Mouse (Mus musculus) neural tube, embryonic 12.5 days (tissue): ENCODE results near the gene H2al1g. TPM values are rescaled to one million over a fixed set of nuclear protein-coding genes. Genes with fewer than 3 reads are reported as not detected.
"Not testable (repeated sequence)": the region's sequence is repeated elsewhere in the genome, so short reads cannot be mapped to it uniquely, and the experiment has no call there.

Experiments used
- ATAC-seq: fragments of 200-750 bp; cut with Nextera tagmentation; 2 replicates; pipeline ENCODE4 v1.8.0; 2017; ENCODE audit warnings: low read depth, mild to moderate bottlenecking, moderate TSS enrichment, moderate library complexity; ENCODE audit not compliant: low FRiP score
- H3K27ac ChIP-seq: fragments of 300-500 bp; sonication (generic); 2 replicates; pipeline ENCODE4 v1.5.1; 2016
- H3K27me3 ChIP-seq: fragments of 300-500 bp; sonication (generic); replicated peaks from 2 replicates; pipeline ENCODE4 v1.6.1; 2016; ENCODE audit warnings: mild to moderate bottlenecking
- H3K36me3 ChIP-seq: fragments of 300-500 bp; sonication (generic); 2 replicates; pipeline ENCODE4 v1.6.1; 2016; ENCODE audit warnings: mild to moderate bottlenecking
- H3K4me1 ChIP-seq: fragments of 300-500 bp; sonication (generic); 2 replicates; pipeline ENCODE4 v1.6.1; 2016
- H3K4me2 ChIP-seq: fragments of 300-500 bp; sonication (generic); replicated peaks from 2 replicates; pipeline ENCODE4 v1.6.1; 2016; ENCODE audit warnings: mild to moderate bottlenecking
- H3K4me3 ChIP-seq: fragments of 300-500 bp; sonication (generic); 2 replicates; pipeline ENCODE4 v1.5.1; 2016
- H3K9ac ChIP-seq: fragments of 300-500 bp; sonication (generic); 2 replicates; pipeline ENCODE4 v1.6.1; 2016; ENCODE audit warnings: mild to moderate bottlenecking
- H3K9me3 ChIP-seq: fragments of 300-500 bp; sonication (generic); 2 replicates; pipeline ENCODE4 v1.6.1; 2016; ENCODE audit warnings: mild to moderate bottlenecking
- WGBS: fragments of 180-500 bp; shearing (Covaris S2); methylation state at CpG from one replicate; pipeline ENCODE4 v1.1.7; 2016; 5-methylcytosine and 5-hydroxymethylcytosine counted together
- polyA plus RNA-seq: library from polyadenylated mRNA; unstranded; fragments of >200 nt; fragmentation: Nextera tagmentation; extraction: Ambion mirVana; gene quantifications from 2 replicates; pipeline ENCODE4 v1.2.1, GENCODE M21; 2016

Gene H2al1g
- polyA plus RNA-seq, result not detected in 2 replicates

DNA sequence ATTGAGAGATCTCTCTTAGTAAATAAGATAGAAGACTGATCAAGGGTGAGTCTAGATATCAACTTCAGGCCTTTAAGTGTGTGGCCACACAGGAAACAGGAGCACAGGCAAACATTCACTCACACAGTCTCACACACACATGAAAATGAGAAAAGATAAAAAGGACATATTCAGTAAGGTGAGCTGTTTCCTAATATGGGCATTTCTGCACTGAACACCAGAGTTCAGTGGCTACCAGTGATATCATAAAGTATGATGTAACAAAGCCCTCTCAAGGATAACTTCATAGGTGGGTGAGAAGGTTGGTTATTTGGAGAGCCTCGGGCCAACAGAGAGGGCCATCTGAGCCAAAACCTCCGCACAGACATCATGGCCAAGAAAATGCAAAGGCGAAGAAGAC lies at the start of gene H2al1g:
TSS of gene H2al1g (plus strand) at position 301 of the 400 bp plus-strand sequence.
- H3K4me3 ChIP-seq, H3K36me3 ChIP-seq: not testable (repeated sequence)
- WGBS, result no CpG with 5 or more reads among the region's 3 CpGs

DNA sequence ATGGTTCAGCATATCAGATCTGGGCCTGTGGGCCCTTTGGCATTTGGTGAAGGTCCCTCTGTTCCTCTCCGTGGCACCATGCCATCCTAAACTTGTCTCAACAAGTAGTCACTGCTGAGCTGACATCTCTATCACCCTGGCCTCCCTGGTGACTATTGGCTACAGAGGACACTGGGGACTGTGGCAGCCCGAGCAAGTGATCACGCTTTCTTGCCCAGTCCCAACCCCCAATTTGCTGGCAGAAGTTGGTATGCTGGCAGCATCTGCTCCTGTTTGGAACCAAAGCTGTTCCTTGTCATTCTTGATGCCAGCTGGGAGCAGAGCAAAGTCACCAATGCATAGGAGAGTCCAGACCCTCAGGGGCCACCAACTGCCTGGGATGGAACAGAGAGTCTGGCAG lies 49.0 kb upstream of the H2al1g start:
- Histone ChIP-seq H3K36me3 (no peaks in the 10 kb centered on the region), H3K4me2 (no peak overlapping the region), H3K9ac (no peak overlapping the region), H3K27me3 (no peaks in the 10 kb centered on the region), H3K4me1 (no peaks in the 10 kb centered on the region), H3K9me3 (no peaks in the 10 kb centered on the region), H3K27ac (no peak overlapping the region), H3K4me3 (no peak overlapping the region)
- WGBS, result 85% methylated on average over 3 of the region's 3 CpGs
- ATAC-seq, result no peak

More for the DNA sequence above, at the start of gene H2al1g:
- H3K9me3 ChIP-seq, H3K4me1 ChIP-seq, ATAC-seq, H3K27ac ChIP-seq, H3K4me2 ChIP-seq, H3K9ac ChIP-seq, H3K27me3 ChIP-seq: not testable (repeated sequence)

GRCm38 (mm10) chrX:11273190-11273589 lies 44.9 kb upstream of the H2al1g start:
- Histone ChIP-seq H3K9me3 (no peaks in the 10 kb centered on the region), H3K4me2 (no peak overlapping the region), H3K36me3 (no peaks in the 10 kb centered on the region), H3K4me1 (no peaks in the 10 kb centered on the region), H3K27me3 (no peaks in the 10 kb centered on the region), H3K27ac (no peak overlapping the region), H3K9ac (no peak overlapping the region), H3K4me3 (no peak overlapping the region)
- no peak for ATAC-seq
- WGBS, result 76% methylated on average over 3 of the region's 3 CpGs

DNA sequence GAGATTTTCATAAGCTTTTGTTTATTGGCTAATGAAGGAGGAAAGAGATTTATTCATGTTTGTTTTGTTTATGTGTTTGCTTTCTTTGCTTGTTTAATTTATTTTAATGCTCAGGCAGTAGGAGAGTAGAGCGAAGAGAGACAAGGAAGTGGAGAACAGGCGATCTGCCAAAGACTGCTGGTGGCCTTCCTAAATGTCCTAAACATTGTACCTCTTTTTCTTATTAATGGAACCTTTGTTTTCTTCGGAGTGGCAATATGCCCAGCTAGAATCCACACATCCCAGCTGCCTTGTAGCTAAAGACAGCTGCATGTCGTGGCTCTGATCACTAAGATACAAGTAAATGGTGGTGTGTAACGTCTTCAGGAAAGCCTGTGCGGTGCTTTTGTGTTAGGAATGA lies 41.0 kb upstream of the H2al1g start:
- no peaks in the 10 kb centered on the region for H3K27me3 ChIP-seq
- no peak overlapping the region for H3K4me2 ChIP-seq
- no peak overlapping the region for H3K4me3 ChIP-seq
- H3K9ac ChIP-seq, result no peak overlapping the region
- ATAC-seq, result no peak
- no peak overlapping the region for H3K27ac ChIP-seq
- 85% methylated on average over 6 of the region's 6 CpGs for WGBS
- no peaks in the 10 kb centered on the region for H3K9me3 ChIP-seq
- no peaks in the 10 kb centered on the region for H3K4me1 ChIP-seq
- H3K36me3 ChIP-seq, result no peaks in the 10 kb centered on the region

DNA sequence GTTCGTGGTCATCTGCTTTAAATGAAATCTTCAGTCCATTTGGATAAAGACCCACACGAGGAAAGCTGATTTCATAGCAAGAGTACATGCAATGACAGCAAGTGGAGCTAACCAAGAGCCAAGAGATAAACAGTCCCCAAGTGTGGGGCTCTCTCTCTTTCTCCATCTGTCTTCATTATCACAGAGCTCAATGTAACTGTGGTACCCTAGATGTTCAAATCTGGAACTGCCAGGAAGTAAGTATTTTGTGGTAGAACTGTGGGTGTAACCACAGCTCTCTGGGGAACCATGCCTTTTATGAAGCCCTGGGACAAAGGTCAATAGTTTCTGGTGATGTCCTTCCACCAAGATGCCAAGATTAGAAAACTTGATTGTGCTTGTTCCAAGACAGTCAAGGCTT lies 37.3 kb upstream of the H2al1g start:
- Histone ChIP-seq H3K4me2 (no peak overlapping the region), H3K9ac (no peak overlapping the region), H3K36me3 (no peaks in the 10 kb centered on the region), H3K27ac (no peak overlapping the region), H3K9me3 (no peaks in the 10 kb centered on the region), H3K4me3 (no peak overlapping the region), H3K4me1 (no peaks in the 10 kb centered on the region), H3K27me3 (no peaks in the 10 kb centered on the region)
- no peak for ATAC-seq
- 73% methylated on average over 2 of the region's 2 CpGs for WGBS

DNA sequence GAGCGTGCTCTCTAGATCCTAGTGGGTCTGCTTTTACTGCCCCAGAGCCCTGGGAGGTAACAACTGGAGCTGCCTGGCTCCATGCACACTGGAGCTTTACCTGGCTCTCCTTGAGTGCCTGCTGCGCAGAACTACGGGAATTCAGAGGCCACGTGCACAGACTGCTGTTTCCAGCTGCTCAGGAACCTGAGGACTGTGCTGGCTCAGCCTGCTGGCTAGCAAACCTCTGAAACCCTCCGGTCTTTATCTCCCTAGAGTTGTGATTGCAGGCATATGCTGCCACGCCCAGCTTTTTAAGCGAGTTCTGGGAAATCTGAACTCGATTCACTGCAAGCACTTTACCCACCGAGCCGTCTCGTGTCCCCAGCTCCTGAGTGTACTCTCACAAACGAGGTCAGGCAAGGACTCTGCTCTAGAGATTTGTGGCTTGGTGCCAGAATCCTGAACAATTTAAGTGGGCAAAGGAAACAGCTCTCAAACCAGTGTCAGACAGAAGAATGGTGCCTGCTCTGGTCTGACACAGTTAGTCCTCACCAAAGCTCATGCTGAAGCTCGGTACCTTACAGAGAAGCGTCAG lies 29.7 kb upstream of the H2al1g start:
- H3K4me1 ChIP-seq, result no peaks in the 10 kb centered on the region
- 83% methylated on average over 14 of the region's 14 CpGs for WGBS
- H3K4me3 ChIP-seq, result no peak overlapping the region
- no peak overlapping the region for H3K9ac ChIP-seq
- H3K36me3 ChIP-seq, result no peaks in the 10 kb centered on the region
- no peak overlapping the region for H3K4me2 ChIP-seq
- no peaks in the 10 kb centered on the region for H3K27me3 ChIP-seq
- no peaks in the 10 kb centered on the region for H3K9me3 ChIP-seq
- ATAC-seq, result no peak
- H3K27ac ChIP-seq, result no peak overlapping the region

DNA sequence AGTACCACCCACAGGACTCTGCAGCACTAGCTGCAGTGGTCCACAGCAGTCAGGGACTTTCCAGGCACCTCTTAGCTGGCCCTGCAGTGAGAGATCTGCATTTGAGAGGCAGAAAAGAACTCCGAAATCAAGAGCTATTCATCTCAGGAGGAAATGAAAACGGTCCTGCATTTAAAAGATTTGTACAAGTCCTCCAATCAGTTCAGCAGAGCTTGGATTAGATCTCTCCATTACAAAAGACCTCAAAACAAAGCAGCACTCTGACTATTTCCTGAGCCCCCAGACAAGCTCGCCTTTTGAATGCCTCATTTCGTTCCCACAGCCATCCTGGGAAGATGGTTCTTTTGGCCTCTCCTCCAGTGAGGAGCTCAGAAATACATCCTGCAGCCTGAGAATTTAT lies 28.8 kb upstream of the H2al1g start:
- Histone ChIP-seq H3K4me2 (no peak overlapping the region), H3K27ac (no peak overlapping the region), H3K4me1 (no peaks in the 10 kb centered on the region), H3K9ac (no peak overlapping the region), H3K4me3 (no peak overlapping the region), H3K27me3 (no peaks in the 10 kb centered on the region), H3K9me3 (no peaks in the 10 kb centered on the region), H3K36me3 (no peaks in the 10 kb centered on the region)
- 64% methylated on average over 4 of the region's 4 CpGs for WGBS
- no peak for ATAC-seq

- H3K4me3 ChIP-seq, H3K9ac ChIP-seq, H3K9me3 ChIP-seq, H3K4me1 ChIP-seq, ATAC-seq, H3K27ac ChIP-seq, H3K36me3 ChIP-seq, H3K27me3 ChIP-seq, H3K4me2 ChIP-seq: not testable (repeated sequence)
- WGBS, result no CpG with 5 or more reads among the region's 3 CpGs
These were observed 19.1 kb upstream of the H2al1g start, which contains the start of gene H2al1a for GRCm38 (mm10) chrX:11298957-11299356. Gene H2al1a, plus strand, starts transcription at chrX:11299257.

- not testable (repeated sequence) for H3K27me3 ChIP-seq, ATAC-seq, H3K4me2 ChIP-seq, H3K4me3 ChIP-seq, H3K4me1 ChIP-seq, H3K36me3 ChIP-seq, H3K9ac ChIP-seq, H3K27ac ChIP-seq, H3K9me3 ChIP-seq
- 91% methylated on average over 1 of the region's 3 CpGs for whole genome bisulfite sequencing
These were observed 15.9 kb upstream of the H2al1g start, which contains the start of gene H2al1b for GRCm38 (mm10) chrX:11302132-11302531. Gene H2al1b, plus strand, starts transcription at chrX:11302432.

- H3K9me3 ChIP-seq, H3K9ac ChIP-seq, H3K4me3 ChIP-seq, H3K27me3 ChIP-seq, ATAC-seq, H3K27ac ChIP-seq, H3K4me2 ChIP-seq, H3K36me3 ChIP-seq, H3K4me1 ChIP-seq: not testable (repeated sequence)
- WGBS, result 78% methylated on average over 2 of the region's 6 CpGs
These were observed 12.7 kb upstream of the H2al1g start, which contains the start of gene H2al1c for GRCm38 (mm10) chrX:11305355-11305754. Gene H2al1c, plus strand, starts transcription at chrX:11305655.

GRCm38 (mm10) chrX:11308524-11308923 lies 9.5 kb upstream of the H2al1g start, which contains the start of gene H2al1d:
Gene H2al1d, plus strand, starts transcription at chrX:11308824.
- H3K4me1 ChIP-seq, H3K9me3 ChIP-seq, ATAC-seq, H3K36me3 ChIP-seq, H3K27me3 ChIP-seq, H3K4me2 ChIP-seq, H3K27ac ChIP-seq, H3K4me3 ChIP-seq, H3K9ac ChIP-seq: not testable (repeated sequence)
- WGBS, result no CpG with 5 or more reads among the region's 6 CpGs

DNA sequence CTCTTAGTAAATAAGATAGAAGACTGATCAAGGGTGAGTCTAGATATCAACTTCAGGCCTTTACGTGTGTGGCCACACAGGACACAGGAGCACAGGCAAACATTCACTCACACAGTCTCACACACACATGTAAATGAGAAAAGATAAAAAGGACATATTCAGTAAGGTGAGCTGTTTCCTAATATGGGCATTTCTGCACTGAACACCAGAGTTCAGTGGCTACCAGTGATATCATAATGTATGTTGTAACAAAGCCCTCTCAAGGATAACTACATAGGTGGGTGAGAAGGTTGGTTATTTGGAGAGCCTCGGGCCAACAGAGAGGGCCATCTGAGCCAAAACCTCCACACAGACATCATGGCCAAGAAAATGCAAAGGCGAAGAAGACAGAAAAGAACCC lies 6.4 kb upstream of the H2al1g start, which contains the start of gene H2al1e:
TSS of gene H2al1e (plus strand) at position 301 of the 400 bp plus-strand sequence.
- H3K27ac ChIP-seq, H3K36me3 ChIP-seq, H3K4me3 ChIP-seq, H3K4me2 ChIP-seq, ATAC-seq, H3K27me3 ChIP-seq, H3K9ac ChIP-seq, H3K9me3 ChIP-seq, H3K4me1 ChIP-seq: not testable (repeated sequence)
- WGBS, result no CpG with 5 or more reads among the region's 3 CpGs

DNA sequence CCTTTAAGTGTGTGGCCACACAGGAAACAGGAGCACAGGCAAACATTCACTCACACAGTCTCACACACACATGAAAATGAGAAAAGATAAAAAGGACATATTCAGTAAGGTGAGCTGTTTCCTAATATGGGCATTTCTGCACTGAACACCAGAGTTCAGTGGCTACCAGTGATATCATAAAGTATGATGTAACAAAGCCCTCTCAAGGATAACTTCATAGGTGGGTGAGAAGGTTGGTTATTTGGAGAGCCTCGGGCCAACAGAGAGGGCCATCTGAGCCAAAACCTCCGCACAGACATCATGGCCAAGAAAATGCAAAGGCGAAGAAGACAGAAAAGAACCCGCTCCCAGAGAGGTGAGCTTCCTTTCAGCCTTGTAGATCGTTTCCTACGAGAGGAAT lies 3.2 kb upstream of the H2al1g start, which contains the start of gene H2al1f:
TSS of gene H2al1f (plus strand) at position 301 of the 400 bp plus-strand sequence.
- H3K27ac ChIP-seq, H3K27me3 ChIP-seq, H3K4me3 ChIP-seq, H3K4me2 ChIP-seq, ATAC-seq, H3K4me1 ChIP-seq, H3K9me3 ChIP-seq, H3K9ac ChIP-seq, H3K36me3 ChIP-seq: not testable (repeated sequence)
- WGBS, result no CpG with 5 or more reads among the region's 6 CpGs
